Mouse (Mus musculus): ENCODE data around the gene Pde4c.

Gene Pde4c

DNA sequence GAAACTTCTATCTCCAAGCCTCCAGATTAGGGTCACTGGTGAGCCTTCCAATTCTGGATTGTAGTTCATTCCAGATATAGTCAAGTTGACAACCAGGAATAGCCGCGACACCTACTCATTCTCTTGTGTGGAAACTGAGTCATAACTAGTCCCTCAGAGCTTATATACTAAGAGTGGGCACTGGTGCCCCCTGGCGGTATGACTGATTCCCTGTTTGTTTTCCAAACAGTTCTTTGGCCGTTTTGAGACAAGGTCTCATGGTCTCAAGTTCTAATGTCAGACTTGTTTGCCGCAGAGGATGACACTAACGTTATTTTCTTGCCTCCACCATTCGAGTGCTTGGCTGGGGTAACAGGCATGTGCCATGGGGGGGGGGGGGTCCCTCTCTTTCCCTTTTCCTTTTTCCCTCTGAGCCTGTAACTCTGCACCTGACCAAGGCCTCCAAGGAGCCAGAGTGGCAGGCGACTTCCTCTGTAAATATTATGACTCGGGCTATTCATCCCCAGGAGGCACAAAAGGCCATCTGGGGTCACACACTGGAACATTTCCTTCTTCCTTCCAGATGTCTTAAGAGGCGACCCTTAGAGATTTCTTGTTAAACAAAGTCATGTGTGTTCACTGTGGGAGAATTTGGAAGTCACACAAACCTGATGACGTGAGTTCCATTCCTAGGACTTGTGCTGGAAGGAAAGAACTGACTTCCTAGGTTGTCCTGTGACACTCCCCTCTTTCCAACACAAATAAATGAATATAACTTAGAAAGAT, 28.7 kb downstream of the Pde4c start:
- peak; percentile 78 for DNase-seq (ENCODE audit: low spot score)

DNA sequence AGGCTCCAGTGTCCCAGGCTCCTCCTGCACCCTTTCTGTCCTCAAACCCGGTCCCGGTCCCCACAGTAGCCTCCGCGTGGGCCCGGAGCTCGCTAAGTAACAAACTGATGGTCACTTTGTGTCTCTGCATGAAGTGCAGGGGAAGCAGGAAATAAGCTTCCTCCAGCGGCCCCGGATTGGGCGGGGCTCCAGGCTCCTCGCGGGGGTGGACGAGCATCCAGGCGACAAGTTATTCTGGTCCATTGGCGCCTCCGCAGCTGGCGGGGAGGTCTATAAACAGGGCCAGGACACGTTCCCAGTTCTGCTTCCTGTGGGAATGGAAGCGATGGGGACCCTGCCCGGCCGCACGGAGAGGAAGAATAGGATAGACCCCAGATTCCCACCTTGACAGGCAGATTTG, 29.6 kb downstream of the Pde4c start:
- DNase-seq (ENCODE audit: low spot score): no peak

DNA sequence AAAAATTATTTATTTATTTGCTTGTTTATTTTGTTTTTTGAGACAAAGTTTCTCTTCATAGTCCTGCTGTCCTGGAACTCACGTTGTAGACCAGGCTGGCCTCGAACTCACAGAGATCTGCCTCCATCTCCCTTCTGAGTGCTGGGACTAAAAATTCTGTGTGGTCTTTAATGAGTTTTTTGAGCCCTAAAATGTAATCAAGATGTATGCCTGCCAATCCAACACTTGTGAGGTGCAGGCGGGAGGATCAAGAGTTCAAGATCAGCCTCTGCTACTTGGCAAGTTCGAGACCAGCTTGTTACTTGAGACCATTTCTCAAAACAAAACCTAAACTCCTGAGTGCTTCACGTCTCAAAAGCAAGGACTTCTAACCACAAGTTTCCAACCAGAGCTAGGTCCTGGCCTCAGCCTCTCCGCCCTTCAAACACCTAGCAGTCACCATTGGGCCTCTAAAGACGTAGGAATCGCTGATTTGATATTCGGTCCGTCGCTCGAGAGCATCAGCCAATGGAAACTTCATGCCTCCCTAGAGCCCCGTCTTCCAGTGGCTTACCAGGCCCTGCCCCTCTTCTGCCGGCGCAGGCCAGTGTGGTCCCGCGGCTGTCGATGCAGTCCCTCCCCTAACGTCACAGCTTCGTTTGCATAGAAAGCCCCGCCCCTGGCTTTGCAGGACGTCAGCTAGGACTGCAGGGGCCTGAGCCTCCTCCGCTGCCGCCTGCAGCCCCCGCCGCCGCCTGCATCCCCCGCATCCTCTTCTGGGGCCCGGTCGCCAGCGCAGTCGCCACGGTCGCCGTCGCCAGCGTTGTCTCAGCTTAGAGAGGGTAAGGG, 30.7 kb downstream of the Pde4c start, which contains the start of gene Rab3a:
TSS of gene Rab3a (plus strand) at position 637 of the 828 bp plus-strand sequence.
- peak; percentile 99 for DNase-seq (ENCODE audit: low spot score)

- DNase-seq (ENCODE audit: low spot score): peak; percentile 51
These were observed 31.5 kb downstream of the Pde4c start for GRCm38 (mm10) chr8:70754871-70755660.

- DNase-seq (ENCODE audit: low spot score): no peak
These were observed 32.3 kb downstream of the Pde4c start for GRCm38 (mm10) chr8:70755661-70756475.

DNA sequence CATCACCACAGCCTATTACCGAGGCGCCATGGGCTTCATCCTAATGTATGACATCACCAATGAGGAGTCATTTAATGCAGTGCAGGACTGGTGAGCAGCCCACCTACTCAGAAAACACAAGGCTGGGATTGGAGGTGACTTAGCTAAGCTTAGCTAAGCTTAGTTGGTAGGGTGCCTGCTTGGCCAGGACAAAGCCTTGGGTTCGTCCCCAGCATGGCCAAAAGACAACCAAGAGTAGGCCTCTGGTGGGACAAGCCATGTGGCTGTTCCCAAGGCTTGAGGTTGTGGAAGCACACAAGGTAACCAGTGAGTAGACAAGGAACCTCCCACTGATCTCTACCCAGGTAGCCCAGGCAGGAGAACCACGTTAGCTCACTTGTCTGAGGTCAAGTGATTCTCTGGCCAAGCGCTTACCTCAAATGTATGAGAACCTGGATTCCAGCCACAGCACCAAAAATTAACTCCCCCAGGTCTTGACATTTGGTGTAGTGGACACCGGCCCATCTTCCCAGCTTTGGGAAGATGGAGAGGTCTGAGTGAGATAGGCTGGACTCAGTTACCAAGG, 33.0 kb downstream of the Pde4c start:
- no peak for DNase-seq (ENCODE audit: low spot score)

DNA sequence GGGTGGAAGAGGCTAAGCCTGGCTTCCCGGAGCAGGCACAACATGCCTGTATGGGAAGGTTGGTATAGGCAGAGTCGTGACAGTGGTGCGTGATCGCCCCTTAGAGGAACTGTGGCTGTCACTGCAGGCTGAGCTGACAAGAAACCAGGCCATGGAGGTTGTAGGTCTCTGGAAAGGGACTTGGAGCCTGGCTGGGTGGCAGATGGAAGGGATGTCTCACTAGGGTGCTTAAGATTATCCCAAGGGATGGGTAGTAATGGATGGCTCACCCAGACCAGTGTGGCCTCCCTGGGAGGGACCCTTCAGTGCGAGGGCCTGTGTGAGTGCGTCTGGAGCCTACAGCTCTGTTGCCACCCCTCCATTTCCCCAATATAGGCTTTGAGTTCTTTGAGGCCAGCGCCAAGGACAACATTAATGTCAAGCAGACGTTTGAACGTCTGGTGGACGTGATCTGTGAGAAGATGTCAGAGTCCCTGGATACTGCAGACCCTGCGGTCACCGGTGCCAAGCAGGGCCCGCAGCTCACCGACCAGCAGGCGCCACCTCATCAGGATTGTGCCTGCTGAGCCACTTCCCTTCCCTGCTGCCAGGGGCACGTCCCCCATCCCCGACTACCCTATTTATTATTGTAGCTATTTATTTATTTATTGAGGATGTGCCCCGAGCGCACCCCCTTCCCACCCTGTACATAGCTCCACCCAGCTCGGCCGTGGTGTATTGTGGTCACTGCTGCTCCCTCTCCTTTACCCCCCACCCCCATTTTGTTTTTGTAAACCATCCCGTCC, 34.2 kb downstream of the Pde4c start:
- peak; percentile 74 for DNase-seq (ENCODE audit: low spot score)

DNA sequence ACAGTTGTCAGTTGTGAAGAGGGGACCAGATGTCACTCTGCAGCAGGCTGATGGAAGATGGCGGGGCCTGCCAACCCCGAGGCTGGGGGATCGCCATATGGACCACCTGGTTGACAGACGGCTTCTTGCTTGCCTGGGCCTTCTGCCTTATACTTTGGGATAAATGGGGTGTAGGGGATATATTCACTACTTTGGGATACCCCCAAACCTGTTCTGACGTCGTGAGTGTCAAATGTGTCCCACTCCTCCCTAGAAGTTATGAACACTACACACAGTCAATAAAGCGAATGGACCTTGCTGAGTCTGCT, 34.7 kb downstream of the Pde4c start:
- no peak for DNase-seq (ENCODE audit: low spot score)

GRCm38 (mm10) chr8:70758616-70759561, 35.4 kb downstream of the Pde4c start:
- DNase-seq (ENCODE audit: low spot score): no peak

DNA sequence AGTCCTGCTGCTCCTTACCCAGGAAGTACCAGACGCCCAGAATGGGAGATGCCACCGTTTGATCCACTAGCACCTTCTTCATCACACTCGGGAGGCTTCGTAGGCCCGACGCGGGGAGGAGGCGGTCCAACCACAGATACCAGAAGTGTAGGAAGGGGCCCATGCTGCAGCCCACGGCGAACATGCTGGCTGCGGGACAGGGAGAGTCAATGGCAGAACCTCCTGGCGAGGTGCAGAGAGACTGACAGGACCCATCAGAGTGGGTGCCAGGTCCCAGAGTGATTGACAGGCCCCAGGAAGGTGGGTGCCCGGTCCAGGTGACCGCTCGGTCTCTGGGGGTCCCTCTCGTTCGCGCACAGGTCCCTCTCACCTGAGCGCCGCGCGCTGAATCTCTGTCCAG, 36.8 kb downstream of the Pde4c start:
- no peak for DNase-seq (ENCODE audit: low spot score)

DNA sequence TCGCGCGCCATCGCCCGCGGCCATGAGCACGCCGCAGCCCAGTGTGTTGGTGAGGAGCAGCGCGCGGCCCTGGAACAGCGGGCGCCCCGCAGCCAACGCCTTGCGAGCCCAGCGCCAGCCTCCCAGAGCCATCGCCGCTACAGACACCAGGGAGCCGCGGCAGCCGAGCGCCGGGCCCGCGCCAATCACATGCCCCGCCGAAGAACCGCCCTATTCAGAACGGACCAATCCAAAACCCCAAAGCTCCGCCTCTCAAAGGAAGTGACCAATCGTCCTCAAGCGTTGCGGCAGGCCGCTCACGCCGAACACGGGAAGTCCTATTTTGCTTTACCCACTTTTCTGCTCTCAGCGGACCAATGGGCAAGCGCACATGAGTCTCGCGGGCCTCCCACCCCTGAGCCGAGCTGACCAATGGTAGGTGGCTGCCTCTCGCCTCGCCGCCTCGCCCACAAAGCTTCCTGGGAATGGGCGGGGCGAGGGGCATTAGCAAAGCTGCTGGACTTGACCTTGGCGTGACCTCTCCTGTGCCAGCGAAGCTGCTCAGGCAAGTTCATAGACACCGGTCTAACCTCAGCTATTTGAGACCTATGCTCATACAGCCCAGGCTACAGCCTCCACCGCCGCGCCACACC, 37.4 kb downstream of the Pde4c start, which contains the start of gene Mpv17l2:
TSS of gene Mpv17l2 (minus strand) at position 172 of the 632 bp plus-strand sequence.
- peak; percentile 99 for DNase-seq (ENCODE audit: low spot score)

- DNase-seq (ENCODE audit: low spot score): no peak
These were observed 38.6 kb downstream of the Pde4c start for GRCm38 (mm10) chr8:70762118-70762517.

DNA sequence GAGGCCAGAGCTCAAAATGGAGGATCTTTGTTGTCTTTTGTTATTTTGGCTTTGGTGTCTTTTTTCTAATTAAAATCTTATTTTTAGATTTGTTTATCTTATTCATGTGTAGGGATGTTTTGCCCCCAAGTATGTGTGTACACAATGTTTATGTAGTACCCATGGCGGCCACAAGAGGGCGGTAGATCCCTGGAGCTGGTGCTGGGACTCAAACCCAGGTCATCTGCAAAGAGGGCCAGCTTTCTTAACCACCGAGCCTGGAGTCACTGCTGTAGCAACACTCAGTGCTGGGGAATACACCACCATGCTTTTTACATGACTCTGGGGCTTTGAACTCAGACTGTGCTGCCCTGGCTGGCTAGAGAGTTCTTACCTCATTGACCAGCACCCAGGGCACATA, 39.8 kb downstream of the Pde4c start:
- peak; percentile 71 for DNase-seq (ENCODE audit: low spot score)

- no peak for DNase-seq (ENCODE audit: low spot score)
These were observed 40.5 kb downstream of the Pde4c start for GRCm38 (mm10) chr8:70764026-70764425.

GRCm38 (mm10) chr8:70764676-70765075, 41.2 kb downstream of the Pde4c start:
- no peak for DNase-seq (ENCODE audit: low spot score)

GRCm38 (mm10) chr8:70765329-70765728, 41.8 kb downstream of the Pde4c start:
- DNase-seq (ENCODE audit: low spot score): no peak

- DNase-seq (ENCODE audit: low spot score): peak; percentile 46
These were observed 42.5 kb downstream of the Pde4c start for GRCm38 (mm10) chr8:70765838-70766570.
